Mouse (Mus musculus): ENCODE measurements around the gene Tenm4. TPM values are rescaled to one million over a fixed set of nuclear protein-coding genes. Genes with fewer than 3 reads are reported as not detected.

Tenm4 gene
- polyA plus RNA-seq, 1 experiment from 2014 or later = 41.3 TPM

- Histone ChIP-seq H3K4me2 (replicated peaks) (no peak overlapping the region), H3K27me3 (no peaks in the 10 kb centered on the region), H3K4me3 (no peak overlapping the region), H3K9me3 (no peaks in the 10 kb centered on the region), H3K27ac (replicated peaks) (no peak overlapping the region), H3K36me3 (0 out of 2 replicates have a peak, but pooled peaks cover 5% of the 10 kb centered on the region), H3K9ac (replicated peaks) (no peak overlapping the region), H3K4me1 (peaks cover 29% of the 10 kb centered on the region)
- WGBS = 17% methylated on average over 5 of the region's 5 CpGs
- ATAC-seq (ENCODE audit: low FRiP score, low read depth) = no peak
Measured at GRCm38 (mm10) chr7:96555294-96555693, 384.2 kb downstream of the Tenm4 start.

- Histone ChIP-seq H3K9ac (replicated peaks) (no peak overlapping the region), H3K4me3 (no peak overlapping the region), H3K27me3 (peaks cover 2% of the 10 kb centered on the region; the same call in 1 of the 2 replicates), H3K4me1 (peaks cover 29% of the 10 kb centered on the region), H3K36me3 (0 out of 2 replicates have a peak, but pooled peaks cover 4% of the 10 kb centered on the region), H3K27ac (replicated peaks) (no peak overlapping the region), H3K9me3 (no peaks in the 10 kb centered on the region), H3K4me2 (replicated peaks) (no peak overlapping the region)
- no peak for ATAC-seq (ENCODE audit: low FRiP score, low read depth)
- 76% methylated on average over 5 of the region's 5 CpGs for WGBS
Measured at GRCm38 (mm10) chr7:96556756-96557155, 385.7 kb downstream of the Tenm4 start.

GRCm38 (mm10) chr7:96562890-96563289 lies 391.8 kb downstream of the Tenm4 start:
- WGBS = 74% methylated on average over 3 of the region's 3 CpGs
- Histone ChIP-seq H3K27ac (replicated peaks) (no peak overlapping the region), H3K4me1 (peaks cover 8% of the 10 kb centered on the region; the same call in 1 of the 2 replicates), H3K4me3 (no peak overlapping the region), H3K36me3 (no peaks in the 10 kb centered on the region), H3K9me3 (no peaks in the 10 kb centered on the region), H3K27me3 (peaks cover 2% of the 10 kb centered on the region; the same call in 1 of the 2 replicates), H3K9ac (replicated peaks) (no peak overlapping the region), H3K4me2 (replicated peaks) (no peak overlapping the region)
- ATAC-seq (ENCODE audit: low FRiP score, low read depth) = no peak

DNA sequence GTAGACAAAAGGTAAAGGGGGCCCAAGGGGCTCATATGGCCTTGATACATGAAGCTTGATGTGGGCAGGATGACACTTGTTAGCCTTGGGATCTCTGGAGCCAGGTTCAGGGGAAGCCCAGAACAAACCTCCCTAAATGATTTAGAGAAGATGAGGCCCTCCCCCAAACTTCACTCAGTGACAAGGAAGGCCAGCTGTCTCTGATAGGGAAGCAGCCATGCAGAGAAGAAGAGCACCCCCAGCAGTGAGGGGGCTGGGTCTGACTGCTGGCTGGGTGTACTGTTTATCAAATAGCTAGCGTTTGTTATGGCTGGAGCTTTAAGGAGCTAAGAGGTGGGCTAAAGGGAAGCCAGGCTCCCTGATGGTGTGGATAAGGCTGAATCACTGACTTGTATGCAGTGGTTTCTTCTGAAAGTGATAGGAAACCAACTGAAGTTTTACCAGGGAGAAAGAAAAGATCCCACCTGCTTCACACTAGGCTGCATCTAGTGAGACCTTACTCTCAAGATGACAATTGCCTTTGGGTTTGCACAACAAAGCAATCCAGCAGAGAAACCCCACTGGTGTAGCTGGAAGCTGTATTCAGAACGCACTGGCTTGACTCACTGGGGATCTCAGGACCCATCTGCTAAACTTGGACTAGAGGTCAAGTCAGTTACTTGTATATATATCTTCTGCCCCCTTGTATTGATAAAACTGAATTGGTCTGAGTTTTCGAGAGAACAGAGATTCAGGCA lies 392.5 kb downstream of the Tenm4 start:
- H3K9ac ChIP-seq (replicated peaks) = no peak overlapping the region
- H3K4me1 ChIP-seq = peaks cover 8% of the 10 kb centered on the region; the same call in 1 of the 2 replicates
- peaks cover 2% of the 10 kb centered on the region; the same call in 1 of the 2 replicates for H3K27me3 ChIP-seq
- 40% methylated on average over 3 of the region's 3 CpGs for WGBS
- H3K4me2 ChIP-seq (replicated peaks) = no peak overlapping the region
- no peak for ATAC-seq (ENCODE audit: low FRiP score, low read depth)
- no peaks in the 10 kb centered on the region for H3K9me3 ChIP-seq
- H3K36me3 ChIP-seq = no peaks in the 10 kb centered on the region
- no peak overlapping the region for H3K27ac ChIP-seq (replicated peaks)
- no peak overlapping the region for H3K4me3 ChIP-seq

- no peak overlapping the region for H3K9ac ChIP-seq (replicated peaks)
- peaks cover 8% of the 10 kb centered on the region; the same call in 1 of the 2 replicates for H3K4me1 ChIP-seq
- H3K27me3 ChIP-seq = no peaks in the 10 kb centered on the region; the same call in 1 of the 2 replicates
- no peaks in the 10 kb centered on the region for H3K9me3 ChIP-seq
- H3K4me3 ChIP-seq = no peak overlapping the region
- H3K27ac ChIP-seq (replicated peaks) = no peak overlapping the region
- WGBS = 79% methylated on average over 4 of the region's 4 CpGs
- H3K4me2 ChIP-seq (replicated peaks) = no peak overlapping the region
- no peak for ATAC-seq (ENCODE audit: low FRiP score, low read depth)
- H3K36me3 ChIP-seq = no peaks in the 10 kb centered on the region
Measured at GRCm38 (mm10) chr7:96565806-96566205, 394.8 kb downstream of the Tenm4 start.

DNA sequence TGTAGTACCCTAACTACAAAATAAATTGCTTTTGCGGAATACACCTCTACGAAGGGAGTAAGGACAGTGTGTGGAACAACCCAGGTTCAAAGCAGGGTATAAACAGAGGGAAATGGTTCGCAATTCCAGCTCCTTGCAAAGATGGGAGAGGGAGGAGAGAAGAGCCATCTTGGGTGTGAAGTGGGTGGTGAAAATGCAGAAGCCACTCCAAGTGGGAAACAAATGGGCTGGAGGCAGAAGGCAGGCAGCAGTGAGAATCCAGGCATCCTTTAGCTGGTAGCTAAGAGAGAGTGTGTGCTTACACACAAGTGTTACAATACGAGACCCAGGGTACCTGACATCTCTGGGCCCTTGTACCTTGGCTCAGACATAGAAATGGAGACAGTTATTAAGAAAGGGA lies 395.2 kb downstream of the Tenm4 start:
- Histone ChIP-seq H3K9ac (replicated peaks) (no peak overlapping the region), H3K4me2 (replicated peaks) (no peak overlapping the region), H3K27me3 (no peaks in the 10 kb centered on the region), H3K27ac (replicated peaks) (no peak overlapping the region), H3K4me3 (no peak overlapping the region), H3K36me3 (no peaks in the 10 kb centered on the region), H3K9me3 (no peaks in the 10 kb centered on the region), H3K4me1 (peaks cover 8% of the 10 kb centered on the region; the same call in 1 of the 2 replicates)
- 95% methylated on average over 4 of the region's 4 CpGs for WGBS
- no peak for ATAC-seq (ENCODE audit: low FRiP score, low read depth)

GRCm38 (mm10) chr7:96568034-96568433 lies 397.0 kb downstream of the Tenm4 start:
- Histone ChIP-seq H3K36me3 (no peaks in the 10 kb centered on the region), H3K4me3 (no peak overlapping the region), H3K27ac (replicated peaks) (no peak overlapping the region), H3K4me2 (replicated peaks) (no peak overlapping the region), H3K4me1 (peaks cover 5% of the 10 kb centered on the region; the same call in 1 of the 2 replicates), H3K9me3 (no peaks in the 10 kb centered on the region), H3K9ac (replicated peaks) (no peak overlapping the region), H3K27me3 (no peaks in the 10 kb centered on the region)
- no peak for ATAC-seq (ENCODE audit: low FRiP score, low read depth)
- 89% methylated on average over 3 of the region's 3 CpGs for WGBS

DNA sequence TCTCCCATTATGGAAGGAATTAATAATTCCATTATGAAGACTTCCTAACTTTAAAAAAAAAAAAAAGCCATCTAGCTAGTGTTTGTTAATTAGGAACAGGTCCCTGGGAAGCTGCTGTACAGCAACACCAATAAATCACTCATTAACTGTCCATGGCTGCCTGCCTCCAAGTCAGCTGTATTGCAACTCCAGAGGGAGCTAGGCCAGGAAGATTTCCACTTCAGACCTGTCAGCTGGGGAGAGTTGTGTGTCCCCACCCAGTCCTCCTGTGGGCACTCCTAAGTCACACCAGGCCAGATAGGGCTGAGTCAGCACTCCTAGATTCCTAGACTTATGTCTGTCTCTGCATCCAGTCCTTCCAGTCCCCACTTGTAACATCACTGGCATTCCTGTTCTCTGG lies 399.9 kb downstream of the Tenm4 start:
- no peak overlapping the region for H3K4me2 ChIP-seq (replicated peaks)
- H3K9me3 ChIP-seq = no peaks in the 10 kb centered on the region
- H3K27me3 ChIP-seq = no peaks in the 10 kb centered on the region
- H3K4me3 ChIP-seq = no peak overlapping the region
- no peak for ATAC-seq (ENCODE audit: low FRiP score, low read depth)
- H3K9ac ChIP-seq (replicated peaks) = no peak overlapping the region
- peaks cover 8% of the 10 kb centered on the region; the same call in 1 of the 2 replicates for H3K4me1 ChIP-seq
- H3K36me3 ChIP-seq = no peaks in the 10 kb centered on the region
- H3K27ac ChIP-seq (replicated peaks) = no peak overlapping the region

DNA sequence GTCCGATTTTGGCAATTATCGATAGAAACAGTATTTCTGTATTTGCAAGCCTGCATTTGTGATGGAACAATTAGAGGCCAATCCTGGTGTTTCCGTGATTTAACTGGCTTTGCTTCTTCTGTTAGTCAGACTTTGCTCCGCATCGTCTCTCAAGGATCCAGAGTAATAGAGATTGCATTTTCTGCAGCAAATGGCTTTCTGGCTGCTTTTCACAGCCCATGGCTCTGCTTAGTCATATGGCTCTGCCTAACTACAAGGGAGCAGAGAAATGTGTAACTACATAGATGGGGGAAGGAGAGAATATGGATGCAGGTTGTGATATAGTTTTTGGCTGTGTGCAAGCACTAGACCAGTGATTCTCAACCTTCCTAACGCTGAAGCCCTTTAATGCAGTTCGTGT lies 401.9 kb downstream of the Tenm4 start:
- no peak overlapping the region for H3K4me3 ChIP-seq
- ATAC-seq (ENCODE audit: low FRiP score, low read depth) = no peak
- H3K4me1 ChIP-seq = peaks cover 15% of the 10 kb centered on the region

GRCm38 (mm10) chr7:96575202-96575650 lies 404.2 kb downstream of the Tenm4 start:
- peak; percentile 38; the same call in 1 of the 2 replicates for ATAC-seq (ENCODE audit: low FRiP score, low read depth)

More for the DNA sequence above, 401.9 kb downstream of the Tenm4 start:
- H3K4me2 ChIP-seq (replicated peaks) = no peak overlapping the region
- H3K9ac ChIP-seq (replicated peaks) = no peak overlapping the region
- H3K27ac ChIP-seq (replicated peaks) = no peak overlapping the region
- WGBS = 99% methylated on average over 7 of the region's 7 CpGs
- no peaks in the 10 kb centered on the region for H3K27me3 ChIP-seq
- H3K36me3 ChIP-seq = no peaks in the 10 kb centered on the region
- H3K9me3 ChIP-seq = no peaks in the 10 kb centered on the region

GRCm38 (mm10) chr7:96582752-96583151 lies 411.7 kb downstream of the Tenm4 start:
- Histone ChIP-seq H3K4me1 (no peaks in the 10 kb centered on the region), H3K36me3 (no peaks in the 10 kb centered on the region), H3K4me3 (no peak overlapping the region), H3K9ac (replicated peaks) (no peak overlapping the region), H3K27me3 (no peaks in the 10 kb centered on the region), H3K27ac (replicated peaks) (no peak overlapping the region), H3K4me2 (replicated peaks) (no peak overlapping the region), H3K9me3 (no peaks in the 10 kb centered on the region)
- WGBS = 53% methylated on average over 6 of the region's 6 CpGs
- no peak for ATAC-seq (ENCODE audit: low FRiP score, low read depth)

More at GRCm38 (mm10) chr7:96575202-96575650, 404.2 kb downstream of the Tenm4 start:
- Histone ChIP-seq H3K4me2 (replicated peaks) (no peak overlapping the region), H3K36me3 (no peaks in the 10 kb centered on the region), H3K4me3 (no peak overlapping the region), H3K9me3 (no peaks in the 10 kb centered on the region), H3K27me3 (no peaks in the 10 kb centered on the region), H3K27ac (replicated peaks) (no peak overlapping the region), H3K9ac (replicated peaks) (no peak overlapping the region), H3K4me1 (peaks cover 15% of the 10 kb centered on the region)
- WGBS = 86% methylated on average over 7 of the region's 7 CpGs

- Histone ChIP-seq H3K4me1 (no peaks in the 10 kb centered on the region; the same call in none of the 2 replicates), H3K4me3 (no peak overlapping the region), H3K36me3 (no peaks in the 10 kb centered on the region), H3K27me3 (no peaks in the 10 kb centered on the region), H3K27ac (replicated peaks) (no peak overlapping the region), H3K4me2 (replicated peaks) (no peak overlapping the region), H3K9ac (replicated peaks) (no peak overlapping the region), H3K9me3 (no peaks in the 10 kb centered on the region)
- no peak for ATAC-seq (ENCODE audit: low FRiP score, low read depth)
Measured at GRCm38 (mm10) chr7:96587403-96587802, 416.4 kb downstream of the Tenm4 start.

All from midbrain, embryonic 12.5 days (tissue).